Mouse (Mus musculus): ENCODE data around the gene Dpep3. TPM values are rescaled to one million over a fixed set of nuclear protein-coding genes. Genes with fewer than 3 reads are reported as not detected.

Dpep3 gene
- polyA plus RNA-seq, 1 experiment from 2014 or later, result not detected

DNA sequence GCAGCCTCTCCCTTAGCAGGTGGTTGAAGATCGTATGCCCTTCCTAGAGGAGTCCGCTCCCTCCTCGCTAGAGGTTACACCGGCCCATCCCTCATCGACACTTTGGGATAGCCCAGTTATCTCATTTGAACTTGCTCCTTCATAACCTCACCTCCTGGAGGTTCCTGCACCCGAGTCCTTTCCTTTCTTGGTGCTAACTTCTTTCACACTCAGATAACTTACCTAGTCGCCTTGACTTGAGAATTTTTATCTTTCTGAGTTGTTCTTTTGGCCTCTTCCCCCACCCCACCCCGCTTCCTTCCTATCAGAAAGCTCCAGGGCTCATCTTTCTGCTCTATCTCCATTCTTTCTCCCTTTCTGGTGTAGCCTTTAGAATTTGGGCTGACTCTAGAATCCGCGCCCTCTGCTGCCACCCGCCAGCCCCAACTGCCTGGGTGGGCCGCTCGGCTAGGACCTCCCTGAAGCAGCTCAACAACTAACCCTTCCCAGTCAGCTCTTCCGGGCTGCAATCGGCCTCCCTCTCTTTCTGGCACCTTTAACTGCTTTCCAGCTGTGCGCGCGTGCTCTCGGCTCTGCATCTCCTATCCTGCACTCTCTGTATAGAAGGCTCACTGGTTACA lies 12.4 kb downstream of the Dpep3 start:
- Histone ChIP-seq H3K9me3 (no peaks in the 10 kb centered on the region), H3K36me3 (no peaks in the 10 kb centered on the region), H3K4me1 (replicated peaks) (peaks cover 33% of the 10 kb centered on the region), H3K27ac (no peak overlapping the region), H3K27me3 (ENCODE audit: insufficient read depth, poor library complexity, severe bottlenecking) (peaks cover 43% of the 10 kb centered on the region), H3K4me3 (peak overlapping the region; percentile 77)
- DNase-seq (ENCODE audit: low spot score), result peak; percentile 62
- WGBS, result 7% methylated on average over 19 of the region's 19 CpGs

- Histone ChIP-seq H3K9me3 (no peaks in the 10 kb centered on the region), H3K4me1 (replicated peaks) (peaks cover 33% of the 10 kb centered on the region), H3K27me3 (ENCODE audit: insufficient read depth, poor library complexity, severe bottlenecking) (peaks cover 43% of the 10 kb centered on the region), H3K36me3 (no peaks in the 10 kb centered on the region), H3K27ac (peak within 1 kb of the TSS; percentile 87), H3K4me3 (peak within 1 kb of the TSS; percentile 77)
- WGBS, result under 1% methylated on average over 47 of the region's 47 CpGs
- DNase-seq (ENCODE audit: low spot score), result peak; percentile 80
Measured at GRCm38 (mm10) chr8:105965905-105966341, 13.3 kb downstream of the Dpep3 start, which contains the start of gene Slc12a4. Gene Slc12a4, minus strand, starts transcription at chr8:105966097.

GRCm38 (mm10) chr8:105965266-105965904 lies 13.8 kb downstream of the Dpep3 start:
- Histone ChIP-seq H3K27me3 (ENCODE audit: insufficient read depth, poor library complexity, severe bottlenecking) (peaks cover 43% of the 10 kb centered on the region), H3K36me3 (no peaks in the 10 kb centered on the region), H3K4me3 (peak overlapping the region; percentile 77), H3K9me3 (no peaks in the 10 kb centered on the region), H3K27ac (peak overlapping the region; percentile 87), H3K4me1 (replicated peaks) (peaks cover 33% of the 10 kb centered on the region)
- WGBS, result 3% methylated on average over 40 of the region's 40 CpGs
- peak; percentile 47 for DNase-seq (ENCODE audit: low spot score)

DNA sequence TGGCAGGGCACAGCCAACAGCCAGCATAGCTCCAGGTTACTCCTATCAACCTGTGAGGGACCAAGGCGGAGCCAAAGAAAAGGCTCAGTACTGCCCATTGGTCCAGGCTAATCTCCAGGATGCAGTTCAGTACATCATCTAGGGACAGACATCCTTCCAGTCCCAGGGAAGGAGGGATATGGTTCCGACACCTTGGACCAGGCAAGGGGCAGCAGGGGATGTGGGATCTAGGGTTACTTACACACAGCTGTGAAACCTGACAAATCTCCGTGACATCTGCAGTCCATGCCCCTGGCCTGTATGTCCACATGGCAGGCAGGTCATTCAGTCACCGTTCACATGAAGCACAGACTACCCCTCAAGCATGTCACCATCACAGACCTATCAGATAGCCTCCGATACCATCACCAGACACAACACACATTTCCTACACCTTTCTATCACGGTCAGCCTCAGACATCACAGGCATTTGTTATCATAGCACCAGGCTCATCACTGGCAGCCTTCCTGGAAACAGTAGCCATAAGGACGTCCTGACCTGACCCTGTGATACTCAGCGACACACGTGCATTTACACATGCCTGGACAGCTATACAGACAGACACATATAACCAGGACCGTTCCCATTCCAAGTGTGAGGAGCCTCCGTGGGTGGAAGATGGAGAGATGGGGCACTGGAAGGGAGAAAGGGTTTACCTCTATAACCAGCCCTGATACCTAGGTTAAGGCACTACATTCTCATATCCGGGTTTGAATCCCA lies 14.5 kb downstream of the Dpep3 start:
- 68% methylated on average over 12 of the region's 12 CpGs for WGBS
- no peaks in the 10 kb centered on the region for H3K36me3 ChIP-seq
- H3K9me3 ChIP-seq, result no peaks in the 10 kb centered on the region
- H3K27ac ChIP-seq, result no peak overlapping the region; the same call in 1 of the 2 replicates
- peak overlapping the region; percentile 77 for H3K4me3 ChIP-seq
- peaks cover 33% of the 10 kb centered on the region for H3K4me1 ChIP-seq (replicated peaks)
- peaks cover 43% of the 10 kb centered on the region for H3K27me3 ChIP-seq (ENCODE audit: insufficient read depth, poor library complexity, severe bottlenecking)
- peak; percentile 5 for DNase-seq (ENCODE audit: low spot score)

DNA sequence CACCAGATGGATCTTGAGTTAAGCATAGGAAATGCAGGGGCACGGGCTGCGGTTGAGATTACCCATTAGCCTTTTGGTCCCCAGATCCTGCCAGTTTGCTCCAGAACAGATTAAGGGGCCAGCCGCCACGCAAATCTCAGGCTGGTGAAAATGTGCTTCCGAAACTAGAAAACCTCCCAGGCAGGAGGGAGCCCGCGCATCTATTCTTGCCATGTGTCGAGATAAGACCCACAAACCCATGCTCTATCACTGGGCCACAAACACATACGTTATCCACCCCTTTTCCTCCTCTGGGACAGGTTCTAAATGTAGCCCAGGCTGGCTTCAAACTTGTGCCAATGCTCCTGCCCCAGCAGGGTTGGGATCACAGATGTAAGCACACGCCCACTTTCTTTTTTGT lies 17.7 kb downstream of the Dpep3 start:
- Histone ChIP-seq H3K9me3 (no peaks in the 10 kb centered on the region), H3K27me3 (ENCODE audit: insufficient read depth, poor library complexity, severe bottlenecking) (peaks cover 24% of the 10 kb centered on the region), H3K27ac (no peak overlapping the region), H3K4me1 (replicated peaks) (peaks cover 26% of the 10 kb centered on the region), H3K4me3 (no peak overlapping the region), H3K36me3 (peaks cover 9% of the 10 kb centered on the region)
- DNase-seq (ENCODE audit: low spot score), result no peak
- WGBS, result 89% methylated on average over 10 of the region's 10 CpGs

DNA sequence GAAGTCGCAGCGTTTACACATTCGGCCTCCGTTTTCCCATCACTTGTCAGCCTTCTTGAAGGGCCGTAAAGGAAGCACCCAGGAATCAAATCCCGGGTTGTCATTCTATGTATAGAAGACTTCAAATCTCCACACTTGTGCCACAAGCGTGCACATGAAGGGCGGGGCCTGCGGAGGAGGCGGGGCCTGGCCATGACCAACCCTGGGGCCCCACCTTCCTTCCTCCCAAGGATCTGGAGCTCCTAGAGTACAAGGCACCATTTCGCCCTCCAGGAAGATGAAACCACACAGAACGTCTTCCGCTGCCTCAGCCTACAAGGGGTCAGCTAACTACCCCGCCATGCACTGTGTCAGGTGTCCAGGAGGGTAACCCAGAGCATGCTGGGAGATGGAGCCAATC lies 18.1 kb downstream of the Dpep3 start:
- Histone ChIP-seq H3K27ac (no peak overlapping the region), H3K36me3 (peaks cover 9% of the 10 kb centered on the region), H3K4me3 (no peak overlapping the region), H3K9me3 (no peaks in the 10 kb centered on the region), H3K27me3 (ENCODE audit: insufficient read depth, poor library complexity, severe bottlenecking) (peaks cover 20% of the 10 kb centered on the region), H3K4me1 (replicated peaks) (peaks cover 22% of the 10 kb centered on the region)
- 75% methylated on average over 14 of the region's 14 CpGs for WGBS
- DNase-seq (ENCODE audit: low spot score), result no peak

DNA sequence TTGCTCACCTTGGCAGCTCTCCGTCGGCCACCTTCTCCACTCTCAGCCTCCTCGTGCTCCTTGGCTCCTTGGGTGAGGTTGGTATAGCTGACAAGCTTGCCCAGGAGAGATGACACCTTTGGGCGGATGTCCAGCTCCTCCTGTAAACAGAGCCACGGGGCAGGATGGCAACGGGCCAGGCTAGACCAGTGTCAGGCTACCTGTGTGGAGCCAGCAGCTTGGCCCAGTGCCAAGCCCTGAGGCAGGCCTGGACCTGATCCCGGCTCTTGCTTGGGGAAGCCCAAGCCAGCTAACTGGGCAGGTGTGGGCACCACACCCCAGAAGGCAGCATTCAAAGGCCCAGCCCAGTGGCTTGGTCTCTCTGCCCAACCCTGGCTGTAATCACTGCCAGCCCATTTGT lies 19.9 kb downstream of the Dpep3 start:
- Histone ChIP-seq H3K27me3 (ENCODE audit: insufficient read depth, poor library complexity, severe bottlenecking) (peaks cover 3% of the 10 kb centered on the region), H3K9me3 (no peaks in the 10 kb centered on the region), H3K27ac (no peak overlapping the region), H3K36me3 (peaks cover 17% of the 10 kb centered on the region), H3K4me1 (replicated peaks) (peaks cover 4% of the 10 kb centered on the region), H3K4me3 (no peak overlapping the region)
- DNase-seq (ENCODE audit: low spot score), result no peak
- WGBS, result 91% methylated on average over 7 of the region's 7 CpGs

DNA sequence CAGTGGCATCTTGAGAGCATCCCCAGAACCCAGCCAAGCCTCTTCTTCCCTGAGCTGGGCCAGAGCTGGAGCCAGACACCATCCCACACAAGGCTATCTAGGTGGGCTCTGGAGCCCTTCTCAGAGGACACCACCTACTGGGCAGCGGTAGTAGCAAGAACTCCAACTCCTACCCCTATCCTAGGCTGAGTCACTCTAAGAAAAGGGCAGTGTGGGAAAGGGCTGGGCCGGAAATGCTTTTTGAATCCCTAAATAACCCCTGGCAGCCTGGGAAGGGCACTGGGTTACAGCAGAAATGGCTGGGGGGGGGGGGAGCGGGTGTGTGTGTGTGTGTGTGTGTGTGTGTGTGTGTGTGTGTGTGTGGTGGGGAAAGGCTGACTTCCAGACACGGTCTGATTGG lies 21.4 kb downstream of the Dpep3 start:
- DNase-seq (ENCODE audit: low spot score), result no peak
- no peaks in the 10 kb centered on the region for H3K9me3 ChIP-seq
- H3K27me3 ChIP-seq (ENCODE audit: insufficient read depth, poor library complexity, severe bottlenecking), result no peaks in the 10 kb centered on the region
- H3K36me3 ChIP-seq, result peaks cover 29% of the 10 kb centered on the region
- WGBS, result 73% methylated on average over 3 of the region's 4 CpGs
- no peak overlapping the region for H3K4me3 ChIP-seq
- H3K27ac ChIP-seq, result no peak overlapping the region
- H3K4me1 ChIP-seq (replicated peaks), result no peaks in the 10 kb centered on the region

- WGBS, result 93% methylated on average over 4 of the region's 4 CpGs
- peaks cover 35% of the 10 kb centered on the region for H3K36me3 ChIP-seq
- no peak for DNase-seq (ENCODE audit: low spot score)
Measured at GRCm38 (mm10) chr8:105956556-105956955, 22.7 kb downstream of the Dpep3 start.

GRCm38 (mm10) chr8:105951057-105951659 lies 28.1 kb downstream of the Dpep3 start:
- peak; percentile 39 for DNase-seq (ENCODE audit: low spot score)
- Histone ChIP-seq H3K27me3 (ENCODE audit: insufficient read depth, poor library complexity, severe bottlenecking) (no peaks in the 10 kb centered on the region), H3K4me1 (replicated peaks) (peaks cover 7% of the 10 kb centered on the region), H3K9me3 (no peaks in the 10 kb centered on the region), H3K36me3 (peaks cover 79% of the 10 kb centered on the region), H3K27ac (peak overlapping the region; percentile 42), H3K4me3 (no peak overlapping the region)
- WGBS, result 60% methylated on average over 7 of the region's 7 CpGs

More at GRCm38 (mm10) chr8:105956556-105956955, 22.7 kb downstream of the Dpep3 start:
- H3K27ac ChIP-seq, result no peak overlapping the region
- H3K27me3 ChIP-seq (ENCODE audit: insufficient read depth, poor library complexity, severe bottlenecking), result no peaks in the 10 kb centered on the region
- peaks cover 2% of the 10 kb centered on the region for H3K4me1 ChIP-seq (replicated peaks)
- no peaks in the 10 kb centered on the region for H3K9me3 ChIP-seq
- no peak overlapping the region for H3K4me3 ChIP-seq

DNA sequence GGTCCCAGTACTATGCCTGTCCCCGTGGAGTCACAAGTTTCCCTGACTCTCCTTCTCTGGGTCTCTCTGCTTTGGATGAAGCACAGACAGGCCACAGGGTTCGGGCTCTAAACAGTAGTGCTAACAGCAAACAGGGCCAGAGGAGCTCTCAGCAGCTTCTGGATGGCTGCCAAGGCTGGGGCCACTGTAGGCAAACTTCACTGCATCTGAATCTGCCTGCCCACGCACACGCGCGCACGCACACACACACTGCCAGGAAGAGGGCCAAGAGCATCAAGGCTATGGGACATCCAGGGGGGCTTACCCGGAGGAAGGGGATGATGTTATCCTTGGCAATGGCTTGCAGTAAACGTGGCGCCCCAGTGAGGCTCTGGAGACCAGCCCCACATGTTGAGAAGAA lies 29.9 kb downstream of the Dpep3 start:
- peaks cover 87% of the 10 kb centered on the region for H3K36me3 ChIP-seq
- H3K4me1 ChIP-seq (replicated peaks), result peaks cover 7% of the 10 kb centered on the region
- no peak overlapping the region for H3K27ac ChIP-seq
- no peak for DNase-seq (ENCODE audit: low spot score)
- H3K9me3 ChIP-seq, result no peaks in the 10 kb centered on the region
- WGBS, result 92% methylated on average over 10 of the region's 10 CpGs
- no peak overlapping the region for H3K4me3 ChIP-seq
- H3K27me3 ChIP-seq (ENCODE audit: insufficient read depth, poor library complexity, severe bottlenecking), result no peaks in the 10 kb centered on the region

DNA sequence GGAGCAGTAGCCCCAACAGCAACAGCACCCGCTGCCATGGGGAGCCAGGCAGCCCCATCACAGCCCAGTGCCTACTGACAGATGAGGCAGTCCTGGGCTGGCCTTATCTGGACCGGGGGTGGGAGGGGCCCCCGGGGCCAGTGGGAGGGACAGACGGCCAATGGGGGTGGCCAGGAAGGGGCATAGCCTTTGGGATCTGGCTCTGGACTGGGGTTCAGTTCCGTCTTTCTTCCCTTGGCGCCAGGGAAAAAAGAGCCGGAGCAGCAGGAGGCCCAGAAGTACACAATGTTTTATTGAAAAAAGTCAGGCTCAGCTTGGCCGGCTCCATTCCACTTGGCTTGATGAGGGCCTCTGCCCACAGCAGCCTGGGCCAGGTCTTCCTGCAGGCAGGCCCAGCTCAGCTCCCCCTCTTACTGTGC lies 35.9 kb downstream of the Dpep3 start, which contains the start of gene Lcat:
Gene Lcat (minus strand): TSS at position 62 of the 419 bp plus-strand sequence.
- WGBS, result 66% methylated on average over 8 of the region's 8 CpGs
- Histone ChIP-seq H3K27me3 (ENCODE audit: insufficient read depth, poor library complexity, severe bottlenecking) (no peaks in the 10 kb centered on the region), H3K4me3 (no peak within 1 kb of the TSS), H3K9me3 (no peaks in the 10 kb centered on the region), H3K4me1 (replicated peaks) (peaks cover 9% of the 10 kb centered on the region; the same call in 1 of the 2 replicates), H3K36me3 (peaks cover 65% of the 10 kb centered on the region), H3K27ac (0 out of 2 replicates have a peak within 1 kb of the TSS, but pooled peaks have one; percentile 56)
- DNase-seq (ENCODE audit: low spot score), result no peak
